Mouse (Mus musculus): ENCODE data around the gene Fitm2.

Fitm2 gene

GRCm38 (mm10) chr2:163422895-163423660 is 49.4 kb downstream of the Fitm2 start:
- no peak for DNase-seq (ENCODE audit: low read depth, low spot score)

GRCm38 (mm10) chr2:163420366-163420886 is 52.0 kb downstream of the Fitm2 start:
- no peak for DNase-seq (ENCODE audit: low read depth, low spot score)

GRCm38 (mm10) chr2:163419346-163420045 is 52.9 kb downstream of the Fitm2 start:
- peak; percentile 96 for DNase-seq (ENCODE audit: low read depth, low spot score)

- peak; percentile 44 for DNase-seq (ENCODE audit: low read depth, low spot score)
Observed at GRCm38 (mm10) chr2:163418841-163419345, 53.5 kb downstream of the Fitm2 start.

- DNase-seq (ENCODE audit: low read depth, low spot score), result no peak
Observed at GRCm38 (mm10) chr2:163417830-163418229, 54.6 kb downstream of the Fitm2 start.

GRCm38 (mm10) chr2:163417026-163417425 is 55.4 kb downstream of the Fitm2 start:
- DNase-seq (ENCODE audit: low read depth, low spot score), result no peak

Measured in c-Kit-negative CD71-positive TER-119-positive erythroid progenitor cells, embryonic 14.5 days (primary cell).